ENCODE assay signal across 9 mouse cellular contexts in the genomic region with DNA sequence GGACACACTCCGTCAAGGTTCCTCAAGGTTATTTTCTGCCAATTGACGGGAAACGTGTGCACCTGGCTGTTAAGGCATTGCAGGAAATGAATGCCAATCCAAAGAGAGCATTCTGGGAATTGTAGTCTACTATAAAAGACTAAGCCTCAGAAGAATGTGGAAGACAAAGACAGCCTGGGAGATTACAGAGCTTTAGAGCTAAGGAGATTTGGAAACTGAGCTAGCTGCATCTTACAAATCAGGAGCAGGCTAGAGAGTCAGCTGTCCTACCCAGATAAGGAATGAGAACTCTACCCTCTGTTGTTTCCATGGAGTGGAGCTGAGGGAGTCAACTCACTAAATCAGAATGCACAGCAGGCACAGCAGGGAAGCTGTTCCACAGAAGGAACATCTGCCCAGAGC. TPM values are rescaled to one million over a fixed set of nuclear protein-coding genes. Genes with fewer than 3 reads are reported as not detected.
DNase-seq lines count a peak whose midpoint lies in the region; ATAC-seq lines count a peak whose summit lies in the region.
"Had no signal": no experiment of that assay in that cellular context is flagged by ENCODE, and none has a peak within 500 bp of the region (broad histone marks: within the 10 kb centered on the region; RNA-seq: fewer than 3 reads in every experiment).

No protein-coding gene starts in this region.

- H3K36me3 ChIP-seq in embryonic facial prominence, embryonic 11.5 days (replicated peaks; ENCODE audit: control insufficient read depth, insufficient read depth, low read depth, low read length): no peaks in the 10 kb centered on the region
- H3K36me3 ChIP-seq in embryonic facial prominence, embryonic 10.5 days (replicated peaks): peaks cover 7% of the 10 kb centered on the region; the same call in 1 of the 2 replicates
- H3K36me3 ChIP-seq in kidney, embryonic 16.5 days (ENCODE audit: insufficient read depth, low read length): no peaks in the 10 kb centered on the region

- intact Hi-C loops in left cerebral cortex, postnatal 25 days (cut with DNase I): no loop called here
- intact Hi-C loops in left cerebral cortex, postnatal 10 days (cut with DNase I): no loop called here

- H3K9me3 ChIP-seq in embryonic facial prominence, embryonic 11.5 days (replicated peaks; ENCODE audit: control insufficient read depth, low read length): no peaks in the 10 kb centered on the region
- no peaks in the 10 kb centered on the region for H3K9me3 ChIP-seq in embryonic facial prominence, embryonic 10.5 days
- no peaks in the 10 kb centered on the region for H3K9me3 ChIP-seq in kidney, embryonic 16.5 days (ENCODE audit: low read length)

- DNase-seq in embryonic facial prominence, embryonic 11.5 days (ENCODE audit: low spot score): peak; percentile 45
- no peak for DNase-seq in embryonic facial prominence, embryonic 10.5 days (ENCODE audit: low spot score)
- DNase-seq in left cerebral cortex, postnatal 25 days (ENCODE audit: low spot score in 2 of 2): peak; percentile 21 to 43
- DNase-seq in left cerebral cortex, postnatal 10 days (ENCODE audit: extremely low spot score in 1 of 2, low spot score in 2 of 2): no peak
- DNase-seq in retina, postnatal 7 days (ENCODE audit: low read depth, low spot score): peak; percentile 74
- DNase-seq in spleen, postnatal 36 days (ENCODE audit: low spot score in 2 of 2): no peak
- no peak for DNase-seq in layer of hippocampus, adult 9-10 months (ENCODE audit: low spot score)
- DNase-seq: gastrocnemius, postnatal 36 days had no signal

- H3K9ac ChIP-seq in embryonic facial prominence, embryonic 11.5 days (replicated peaks; ENCODE audit: low read length): no peak overlapping the region
- no peak overlapping the region for H3K9ac ChIP-seq in kidney, embryonic 16.5 days (replicated peaks; ENCODE audit: low read length)

- no peak overlapping the region for H3K4me2 ChIP-seq in embryonic facial prominence, embryonic 11.5 days (ENCODE audit: low read depth, low read length)
- H3K4me2 ChIP-seq in kidney, embryonic 16.5 days (replicated peaks; ENCODE audit: low read depth, low read length): 0 out of 2 replicates have a peak overlapping the region, but pooled peaks have one; percentile 13

- 18% methylated on average over 3 of the region's 3 CpGs for WGBS in embryonic facial prominence, embryonic 11.5 days
- WGBS in embryonic facial prominence, embryonic 10.5 days: 23% methylated on average over 3 of the region's 3 CpGs
- 33% methylated on average over 3 of the region's 3 CpGs for WGBS in kidney, embryonic 16.5 days

- no peaks in the 10 kb centered on the region for H3K27me3 ChIP-seq in embryonic facial prominence, embryonic 11.5 days (ENCODE audit: control insufficient read depth, insufficient read depth, low read length)
- H3K27me3 ChIP-seq in embryonic facial prominence, embryonic 10.5 days (replicated peaks; ENCODE audit: low read depth, poor library complexity, severe bottlenecking): no peaks in the 10 kb centered on the region
- H3K27me3 ChIP-seq in kidney, embryonic 16.5 days (ENCODE audit: insufficient read depth, low read length): no peaks in the 10 kb centered on the region

- H3K4me1 ChIP-seq in embryonic facial prominence, embryonic 11.5 days (ENCODE audit: control insufficient read depth, insufficient read depth, low read length): no peaks in the 10 kb centered on the region
- peaks cover 9% of the 10 kb centered on the region for H3K4me1 ChIP-seq in embryonic facial prominence, embryonic 10.5 days
- no peaks in the 10 kb centered on the region for H3K4me1 ChIP-seq in kidney, embryonic 16.5 days (ENCODE audit: insufficient read depth, low read length)

- no peak overlapping the region for H3K4me3 ChIP-seq in embryonic facial prominence, embryonic 11.5 days (ENCODE audit: low read depth, low read length)
- no peak overlapping the region for H3K4me3 ChIP-seq in embryonic facial prominence, embryonic 10.5 days
- H3K4me3 ChIP-seq in kidney, embryonic 16.5 days (ENCODE audit: low read length): no peak overlapping the region

- H3K27ac ChIP-seq in embryonic facial prominence, embryonic 11.5 days (replicated peaks; ENCODE audit: low read depth, low read length): no peak overlapping the region
- no peak overlapping the region for H3K27ac ChIP-seq in embryonic facial prominence, embryonic 10.5 days (replicated peaks)
- no peak overlapping the region for H3K27ac ChIP-seq in kidney, embryonic 16.5 days (ENCODE audit: low read length)

- ATAC-seq in embryonic facial prominence, embryonic 11.5 days (replicated peaks; ENCODE audit: insufficient number of reproducible peaks, low FRiP score, low TSS enrichment, low read depth): no peak
- no peak; the same call in 1 of the 2 replicates for ATAC-seq in kidney, embryonic 16.5 days (ENCODE audit: low FRiP score, low TSS enrichment)

RNA-seq across cellular contexts. Expression of a gene that starts 19.4 kb away (rescaled TPM):
- polyA plus RNA-seq in embryonic facial prominence, embryonic 11.5 days (2014; fragmentation: Nextera tagmentation; extraction: Ambion mirVana): 104 and 109 TPM in 2 replicates
- polyA plus RNA-seq in embryonic facial prominence, embryonic 10.5 days (2016; fragmentation: Nextera tagmentation; extraction: Ambion mirVana): 95.3 and 98.1 TPM in 2 replicates
- total RNA-seq in left cerebral cortex, postnatal 25 days (2021): 10 to 100 TPM; 73.6 to 79.9 TPM
- total RNA-seq in left cerebral cortex, postnatal 10 days (2021): 10 to 100 TPM; 70.2 to 87.6 TPM
- 85.3 and 95.0 TPM in 2 replicates for polyA plus RNA-seq in kidney, embryonic 16.5 days (2015; fragmentation: Nextera tagmentation; extraction: Ambion mirVana)

RNA-seq across cellular contexts. Expression of a gene that starts 22.8 kb away (rescaled TPM):
- polyA plus RNA-seq in embryonic facial prominence, embryonic 11.5 days (2014; fragmentation: Nextera tagmentation; extraction: Ambion mirVana): 45.3 and 45.5 TPM in 2 replicates
- 51.6 and 51.7 TPM in 2 replicates for polyA plus RNA-seq in embryonic facial prominence, embryonic 10.5 days (2016; fragmentation: Nextera tagmentation; extraction: Ambion mirVana)
- 10 to 100 TPM; 39.6 TPM for total RNA-seq in left cerebral cortex, postnatal 25 days (2021)
- 10 to 100 TPM; 31.2 to 32.7 TPM for total RNA-seq in left cerebral cortex, postnatal 10 days (2021)
- 74.5 and 75.3 TPM in 2 replicates for polyA plus RNA-seq in kidney, embryonic 16.5 days (2015; fragmentation: Nextera tagmentation; extraction: Ambion mirVana)

RNA-seq across cellular contexts. Expression of a gene that starts 46.4 kb away (rescaled TPM):
- 24.6 and 25.6 TPM in 2 replicates for polyA plus RNA-seq in embryonic facial prominence, embryonic 11.5 days (2014; fragmentation: Nextera tagmentation; extraction: Ambion mirVana)
- polyA plus RNA-seq in embryonic facial prominence, embryonic 10.5 days (2016; fragmentation: Nextera tagmentation; extraction: Ambion mirVana): 38.1 and 38.6 TPM in 2 replicates
- total RNA-seq in left cerebral cortex, postnatal 25 days (2021): 10 to 100 TPM; 23.6 to 27.5 TPM
- 10 to 100 TPM; 25.0 to 26.6 TPM for total RNA-seq in left cerebral cortex, postnatal 10 days (2021)
- polyA plus RNA-seq in kidney, embryonic 16.5 days (2015; fragmentation: Nextera tagmentation; extraction: Ambion mirVana): 98.3 and 108 TPM in 2 replicates

Comparison
In these comparisons a context has a peak if more than half of its experiments do, and no peak if none do; other contexts are left out.
1. DNase-seq: peak in embryonic facial prominence, embryonic 11.5 days (single experiment), left cerebral cortex, postnatal 25 days (2 of 2) and retina, postnatal 7 days (single experiment); none in embryonic facial prominence, embryonic 10.5 days (single experiment), left cerebral cortex, postnatal 10 days (0 of 2), spleen, postnatal 36 days (0 of 2) and layer of hippocampus, adult 9-10 months (single experiment).